Mouse (Mus musculus) c-Kit-positive CD71-negative TER-119-negative erythroid progenitor cells, embryonic 14.5 days (primary cell): Measurements from ENCODE around the gene Oca2.

Source experiments
- DNase-seq: peaks from one replicate; pipeline ENCODE4 v3.0.0-alpha.2; 2013; ENCODE audit warnings: low read depth

Gene Oca2

DNA sequence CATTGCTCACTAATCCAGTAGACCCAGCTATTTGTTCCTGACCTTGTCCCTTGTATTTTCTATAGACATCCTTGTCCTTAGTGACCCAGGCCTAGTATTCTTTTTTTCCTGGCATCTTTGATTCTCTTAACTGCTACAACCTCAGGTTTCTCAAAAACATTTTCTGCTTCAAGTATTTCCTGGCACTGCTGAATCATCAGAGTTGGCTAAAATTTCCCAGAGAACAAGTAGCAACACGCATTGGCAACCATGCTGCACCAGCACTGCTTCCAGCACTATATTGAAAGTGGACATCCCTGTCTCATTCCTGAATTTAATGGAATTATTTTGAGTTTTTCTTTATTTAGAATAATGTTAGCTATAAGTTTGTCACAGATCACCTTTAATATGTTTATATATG lies 143.1 kb downstream of the Oca2 start:
- no peak for DNase-seq

GRCm38 (mm10) chr7:56388295-56388694 lies 148.7 kb downstream of the Oca2 start:
- DNase-seq: no peak

GRCm38 (mm10) chr7:56418182-56418836 lies 178.7 kb downstream of the Oca2 start:
- DNase-seq: no peak

- no peak for DNase-seq
These were observed 179.8 kb downstream of the Oca2 start for GRCm38 (mm10) chr7:56419253-56419844.

DNA sequence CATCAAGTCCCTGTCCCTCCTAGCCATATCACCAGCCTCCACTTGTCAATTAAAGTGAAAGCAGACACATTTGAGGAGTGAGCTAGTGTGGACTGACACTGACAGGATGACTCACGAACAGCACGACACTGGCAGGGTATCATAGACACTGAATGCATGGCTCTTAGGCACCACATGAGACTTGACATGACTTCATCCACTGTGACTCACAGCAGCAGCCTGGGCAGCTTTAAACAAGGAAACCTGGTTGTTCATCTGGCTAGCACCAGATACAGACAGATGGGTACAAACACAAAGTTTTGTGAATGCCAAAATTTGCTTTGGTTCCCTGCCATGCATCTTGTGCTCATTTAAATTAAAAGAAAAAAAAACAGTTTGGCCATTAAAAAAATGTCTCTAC lies 182.4 kb downstream of the Oca2 start:
- DNase-seq: no peak

DNA sequence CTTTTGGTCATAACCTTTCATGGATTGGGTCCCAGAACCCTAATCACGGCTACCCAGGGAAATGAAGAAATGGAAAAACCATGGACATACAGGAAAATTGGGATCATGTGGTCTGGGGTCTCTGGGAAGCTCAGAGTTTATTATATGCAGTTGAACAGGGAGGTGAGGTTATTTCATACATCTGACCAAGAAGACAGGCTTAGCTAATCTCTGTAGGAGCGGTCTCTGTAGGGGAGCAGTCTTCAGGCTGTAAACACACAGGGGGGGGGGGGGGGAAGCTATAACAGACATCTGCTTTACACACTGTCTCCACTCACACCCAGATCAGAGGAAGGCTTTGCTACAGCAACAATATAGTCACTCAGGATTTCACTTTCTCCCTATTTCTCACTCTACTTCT lies 184.0 kb downstream of the Oca2 start:
- no peak for DNase-seq

DNA sequence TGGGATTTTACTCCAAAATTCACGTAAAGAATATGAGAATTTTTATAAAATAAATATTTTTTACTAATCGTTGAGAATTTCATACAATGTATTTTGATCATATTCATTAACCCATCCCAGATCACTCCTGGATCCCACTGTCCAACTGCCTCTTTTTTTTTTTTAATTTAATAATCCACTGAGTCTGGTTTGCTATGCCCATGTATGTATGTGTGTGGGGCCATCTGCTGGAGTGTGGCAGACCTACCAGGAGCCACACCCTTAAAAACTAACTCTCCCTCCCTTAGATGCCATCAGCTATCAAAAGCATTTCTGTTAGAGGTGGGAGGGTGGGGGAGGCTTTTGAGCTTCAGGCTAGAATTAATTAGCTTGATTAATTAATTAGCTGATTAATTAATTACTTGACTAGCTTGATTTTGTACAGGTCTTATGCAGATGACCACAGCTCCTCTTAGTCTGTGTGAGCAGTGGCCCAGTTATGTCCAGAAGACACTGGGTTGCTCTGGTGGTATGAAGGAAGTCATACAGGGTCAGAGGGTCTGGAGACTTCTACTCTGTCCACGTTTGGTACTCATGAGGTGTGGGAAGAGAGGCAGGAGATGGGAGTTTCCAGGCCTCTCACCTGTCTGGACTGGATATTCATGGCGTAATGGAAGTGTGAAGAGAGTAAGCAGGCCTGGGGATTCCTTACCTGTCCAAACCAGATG lies 221.4 kb downstream of the Oca2 start:
- DNase-seq: no peak

DNA sequence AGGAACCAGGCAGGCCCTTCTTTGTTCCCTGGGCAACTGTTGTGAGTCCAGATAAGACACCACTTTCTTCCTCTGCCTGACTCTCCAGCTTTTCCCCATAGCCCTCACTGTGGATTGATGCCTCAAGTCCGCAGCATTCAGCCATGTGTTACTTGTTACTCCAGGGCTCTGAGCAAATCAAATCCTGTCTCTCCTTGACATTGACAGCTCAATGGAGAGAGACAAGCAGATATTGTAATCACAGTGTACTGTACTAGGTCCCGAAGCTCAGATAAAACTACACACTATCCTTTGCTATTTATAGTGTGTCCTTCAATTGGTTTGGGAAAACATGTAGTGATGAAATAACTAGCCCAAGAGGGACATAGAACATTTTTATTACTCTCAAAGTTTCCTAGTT lies 258.7 kb downstream of the Oca2 start:
- DNase-seq: no peak

GRCm38 (mm10) chr7:56499319-56499718 lies 259.8 kb downstream of the Oca2 start:
- DNase-seq: no peak

DNA sequence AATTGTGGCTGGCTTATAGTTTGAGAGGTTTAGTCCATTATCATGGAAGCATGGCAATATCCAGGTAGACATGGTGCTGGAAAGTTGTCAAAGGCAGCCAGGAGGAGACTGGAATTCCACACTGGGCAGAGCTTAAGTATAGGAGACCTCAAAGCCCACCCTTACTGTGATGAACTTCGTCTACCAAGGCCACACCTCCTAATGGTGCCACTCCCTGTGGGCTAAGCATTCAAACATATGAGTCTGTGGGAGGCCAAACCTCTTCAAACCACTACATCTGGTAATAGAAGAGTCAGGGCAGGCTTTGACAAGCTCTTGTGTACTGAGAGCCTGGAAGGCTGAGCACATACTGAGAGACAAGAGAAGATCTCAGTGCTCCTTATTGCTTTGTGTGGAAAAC lies 260.2 kb downstream of the Oca2 start:
- no peak for DNase-seq

- DNase-seq: no peak
These were observed 260.9 kb downstream of the Oca2 start for GRCm38 (mm10) chr7:56500438-56500837.

GRCm38 (mm10) chr7:56518581-56518980 lies 279.0 kb downstream of the Oca2 start:
- DNase-seq: no peak

GRCm38 (mm10) chr7:56519741-56520140 lies 280.2 kb downstream of the Oca2 start:
- no peak for DNase-seq

- DNase-seq: no peak
These were observed 295.3 kb downstream of the Oca2 start for GRCm38 (mm10) chr7:56534856-56535255.

DNA sequence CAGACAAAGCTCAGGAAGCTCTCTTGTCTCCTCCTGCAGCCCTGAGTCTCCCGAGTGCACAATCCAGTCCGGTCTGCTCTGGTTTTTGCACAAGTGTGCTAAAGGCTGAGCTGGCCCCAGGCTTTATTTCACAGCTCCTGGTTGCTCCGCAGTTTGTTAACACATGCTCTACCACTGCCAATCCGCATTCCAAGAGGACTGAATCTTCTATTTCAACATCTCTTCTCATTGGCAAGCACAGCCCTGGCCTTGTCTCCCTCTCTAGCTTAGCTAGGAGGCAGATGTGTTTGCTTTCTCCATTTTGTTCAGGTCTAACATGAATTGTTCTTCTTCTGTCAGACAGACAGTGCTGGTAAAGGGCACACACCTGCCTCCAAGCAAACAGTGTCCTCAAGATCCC lies 309.7 kb downstream of the Oca2 start:
- no peak for DNase-seq

DNA sequence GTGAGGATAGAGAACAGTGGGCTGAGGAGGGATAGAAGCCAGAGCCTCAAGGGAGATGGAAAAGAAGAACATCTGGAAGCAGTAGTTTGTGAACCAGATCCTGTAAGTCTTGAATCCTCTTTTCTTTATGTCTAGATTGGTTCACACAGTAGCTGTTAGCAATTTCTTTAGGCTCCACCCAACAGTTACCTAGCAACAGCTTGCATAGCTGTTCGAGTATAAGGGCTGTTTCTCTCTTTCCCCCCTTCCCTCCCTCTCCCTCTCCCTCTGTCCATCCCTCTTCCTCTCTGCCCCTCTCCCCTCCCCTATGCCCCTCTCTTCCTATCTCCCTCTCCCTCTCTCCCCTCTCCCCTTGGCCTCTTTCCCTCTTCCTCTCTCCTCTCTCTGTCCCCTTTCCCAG lies 312.2 kb downstream of the Oca2 start:
- DNase-seq: no peak
